Mouse (Mus musculus) ES-E14 (cell line): ENCODE measurements at regions not wholly inside any gene's neighbourhood (a gene's known extent, or its start where the extent isn't known, plus 50 kb on each side); places are given as distances from the start of the nearest gene placed in this dataset.

ENCODE experiments used
- CHD2 ChIP-seq: IDR thresholded peaks from 2 replicates; pipeline ENCODE4 v1.6.1; 2014; ENCODE audit warnings: mild to moderate bottlenecking, low read depth, low read length, inconsistent platforms
- HCFC1 ChIP-seq: IDR thresholded peaks from 2 replicates; pipeline ENCODE4 v1.6.1; 2012; ENCODE audit warnings: low read length, inconsistent platforms, borderline replicate concordance; ENCODE audit not compliant: insufficient read depth
- MAFK ChIP-seq: IDR thresholded peaks from 2 replicates; pipeline ENCODE4 v1.6.1; 2014; ENCODE audit warnings: mild to moderate bottlenecking, low read depth, low read length, inconsistent platforms; ENCODE audit not compliant: insufficient read depth
- ZNF384 ChIP-seq: IDR thresholded peaks from 2 replicates; pipeline ENCODE4 v1.6.1; 2012; ENCODE audit warnings: low read depth, low read length, inconsistent platforms

GRCm38 (mm10) chr11:31562954-31563353, 108.7 kb downstream of the Bod1 start:
- TF ChIP-seq ZNF384 = no peak
- no peak for TF ChIP-seq HCFC1
- TF ChIP-seq MAFK = no peak
- no peak for TF ChIP-seq CHD2
